Mouse (Mus musculus) ES-E14 (cell line): ENCODE measurements around the gene Dennd5a.

Experiments used
- CHD2 ChIP-seq: IDR thresholded peaks from 2 replicates; pipeline ENCODE4 v1.6.1; 2014; ENCODE audit warnings: mild to moderate bottlenecking, low read depth, low read length, inconsistent platforms
- HCFC1 ChIP-seq: IDR thresholded peaks from 2 replicates; pipeline ENCODE4 v1.6.1; 2012; ENCODE audit warnings: low read length, inconsistent platforms, borderline replicate concordance; ENCODE audit not compliant: insufficient read depth
- MAFK ChIP-seq: IDR thresholded peaks from 2 replicates; pipeline ENCODE4 v1.6.1; 2014; ENCODE audit warnings: mild to moderate bottlenecking, low read depth, low read length, inconsistent platforms; ENCODE audit not compliant: insufficient read depth
- ZC3H11A ChIP-seq: IDR thresholded peaks from 2 replicates; pipeline ENCODE4 v1.6.1; 2012; ENCODE audit warnings: low read depth, mild to moderate bottlenecking, inconsistent platforms, low read length, borderline replicate concordance
- ZNF384 ChIP-seq: IDR thresholded peaks from 2 replicates; pipeline ENCODE4 v1.6.1; 2012; ENCODE audit warnings: low read depth, low read length, inconsistent platforms

- TF ChIP-seq ZNF384, result no peak
- TF ChIP-seq HCFC1, result no peak
- no peak for TF ChIP-seq MAFK
- no peak for TF ChIP-seq ZC3H11A
- TF ChIP-seq CHD2, result no peak
Observed at GRCm38 (mm10) chr7:109871232-109871631, 89.0 kb downstream of the Dennd5a start.
